Mouse (Mus musculus): ENCODE measurements around the gene Cisd2. TPM values are rescaled to one million over a fixed set of nuclear protein-coding genes. Genes with fewer than 3 reads are reported as not detected.

Gene Cisd2
- 56.3 and 57.6 TPM in 2 replicates for polyA plus RNA-seq (2014; fragmentation: Nextera tagmentation; extraction: Ambion mirVana)

- 2% methylated on average over 8 of the region's 8 CpGs for WGBS
Observed at GRCm38 (mm10) chr3:135423608-135424212, at the start of gene Cisd2. TSS of gene Cisd2 (minus strand) at chr3:135423925.

GRCm38 (mm10) chr3:135470823-135471222, 47.1 kb upstream of the Cisd2 start:
- Histone ChIP-seq H3K9me3 (ENCODE audit: control insufficient read depth, low read length) (no peaks in the 10 kb centered on the region), H3K27me3 (replicated peaks; ENCODE audit: control insufficient read depth, insufficient read depth, low read length) (no peaks in the 10 kb centered on the region), H3K27ac (ENCODE audit: low read depth) (no peak overlapping the region), H3K9ac (ENCODE audit: low read length) (no peak overlapping the region), H3K36me3 (ENCODE audit: control insufficient read depth, insufficient read depth, low read length) (peaks cover 19% of the 10 kb centered on the region), H3K4me1 (replicated peaks; ENCODE audit: control insufficient read depth, insufficient read depth, low read length) (0 out of 2 replicates have a peak, but pooled peaks cover 7% of the 10 kb centered on the region), H3K4me3 (ENCODE audit: low read depth, low read length) (no peak overlapping the region), H3K4me2 (ENCODE audit: low read length) (no peak overlapping the region)
- DNase-seq (ENCODE audit: low spot score): no peak
- ATAC-seq (replicated peaks; ENCODE audit: low FRiP score, low TSS enrichment, low read depth): no peak
- 74% methylated on average over 1 of the region's 1 CpGs for WGBS

More at GRCm38 (mm10) chr3:135423608-135424212, at the start of gene Cisd2:
- H3K27me3 ChIP-seq (replicated peaks; ENCODE audit: control insufficient read depth, insufficient read depth, low read length): no peaks in the 10 kb centered on the region
- no peaks in the 10 kb centered on the region for H3K9me3 ChIP-seq (ENCODE audit: control insufficient read depth, low read length)
- peak within 1 kb of the TSS; percentile 87 for H3K4me2 ChIP-seq (ENCODE audit: low read length)
- no peak for DNase-seq (ENCODE audit: low spot score)
- no peaks in the 10 kb centered on the region for H3K36me3 ChIP-seq (ENCODE audit: control insufficient read depth, insufficient read depth, low read length)
- peaks cover 16% of the 10 kb centered on the region for H3K4me1 ChIP-seq (replicated peaks; ENCODE audit: control insufficient read depth, insufficient read depth, low read length)
- H3K9ac ChIP-seq (ENCODE audit: low read length): peak within 1 kb of the TSS; percentile 84
- H3K4me3 ChIP-seq (ENCODE audit: low read depth, low read length): peak within 1 kb of the TSS; percentile 78
- H3K27ac ChIP-seq (ENCODE audit: low read depth): peak within 1 kb of the TSS; percentile 81
- peak; percentile 25 for ATAC-seq (replicated peaks; ENCODE audit: low FRiP score, low TSS enrichment, low read depth)

- DNase-seq (ENCODE audit: low spot score): no peak
- H3K27ac ChIP-seq (ENCODE audit: low read depth): no peak overlapping the region
- H3K4me3 ChIP-seq (ENCODE audit: low read depth, low read length): no peak overlapping the region
- 0 out of 2 replicates have a peak, but pooled peaks have one; percentile 24 for ATAC-seq (replicated peaks; ENCODE audit: low FRiP score, low TSS enrichment, low read depth)
- H3K4me1 ChIP-seq (replicated peaks; ENCODE audit: control insufficient read depth, insufficient read depth, low read length): 0 out of 2 replicates have a peak, but pooled peaks cover 7% of the 10 kb centered on the region
- 36% methylated on average over 4 of the region's 4 CpGs for WGBS
- H3K36me3 ChIP-seq (ENCODE audit: control insufficient read depth, insufficient read depth, low read length): peaks cover 21% of the 10 kb centered on the region
- no peaks in the 10 kb centered on the region for H3K27me3 ChIP-seq (replicated peaks; ENCODE audit: control insufficient read depth, insufficient read depth, low read length)
- no peak overlapping the region for H3K4me2 ChIP-seq (ENCODE audit: low read length)
- no peak overlapping the region for H3K9ac ChIP-seq (ENCODE audit: low read length)
- no peaks in the 10 kb centered on the region for H3K9me3 ChIP-seq (ENCODE audit: control insufficient read depth, low read length)
Observed at GRCm38 (mm10) chr3:135469974-135470373, 46.2 kb upstream of the Cisd2 start.

DNA sequence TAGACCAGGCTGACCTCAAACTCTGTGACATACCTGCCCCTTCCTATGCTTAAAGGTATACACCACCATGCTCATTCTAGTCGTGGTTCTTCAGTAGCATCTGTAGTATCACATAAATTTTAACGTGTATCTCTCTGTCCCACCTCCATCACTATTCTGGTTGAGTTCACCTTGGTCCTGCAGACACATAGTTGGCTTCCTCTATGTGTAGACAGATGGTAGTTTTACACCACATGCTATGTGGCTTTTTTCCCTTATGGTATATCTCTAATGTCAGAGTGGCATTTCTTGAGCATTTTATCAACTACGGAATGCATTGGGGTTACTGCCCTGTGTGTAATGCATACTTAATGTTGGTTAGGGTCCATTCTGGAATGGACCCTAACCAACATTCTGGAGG, 45.4 kb upstream of the Cisd2 start:
- no peaks in the 10 kb centered on the region for H3K27me3 ChIP-seq (replicated peaks; ENCODE audit: control insufficient read depth, insufficient read depth, low read length)
- no peak overlapping the region for H3K4me3 ChIP-seq (ENCODE audit: low read depth, low read length)
- 0 out of 2 replicates have a peak, but pooled peaks cover 7% of the 10 kb centered on the region for H3K4me1 ChIP-seq (replicated peaks; ENCODE audit: control insufficient read depth, insufficient read depth, low read length)
- peaks cover 30% of the 10 kb centered on the region for H3K36me3 ChIP-seq (ENCODE audit: control insufficient read depth, insufficient read depth, low read length)
- no peak overlapping the region for H3K9ac ChIP-seq (ENCODE audit: low read length)
- H3K27ac ChIP-seq (ENCODE audit: low read depth): no peak overlapping the region
- WGBS: 62% methylated on average over 3 of the region's 3 CpGs
- no peak for DNase-seq (ENCODE audit: low spot score)
- ATAC-seq (replicated peaks; ENCODE audit: low FRiP score, low TSS enrichment, low read depth): 0 out of 2 replicates have a peak, but pooled peaks have one; percentile 20
- H3K4me2 ChIP-seq (ENCODE audit: low read length): no peak overlapping the region
- no peaks in the 10 kb centered on the region for H3K9me3 ChIP-seq (ENCODE audit: control insufficient read depth, low read length)

DNA sequence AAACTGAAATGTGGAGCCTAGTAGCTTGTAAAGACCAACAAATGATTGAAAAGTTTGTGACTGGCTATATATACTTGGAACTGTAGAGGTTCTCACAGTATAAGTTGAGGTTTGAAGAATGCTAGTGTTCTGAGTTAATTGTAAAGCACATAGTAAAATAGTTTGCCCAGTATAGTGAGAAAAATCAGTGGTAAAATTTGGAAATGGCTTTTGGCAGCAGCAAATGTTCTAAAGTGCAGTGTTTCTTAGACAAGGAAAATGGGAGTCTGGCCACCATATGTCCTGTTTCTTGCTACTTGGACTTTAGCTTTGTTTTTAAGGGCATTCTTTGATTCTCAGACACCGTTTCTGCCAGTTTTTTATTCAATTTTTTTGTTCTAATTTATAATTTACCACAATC, 44.7 kb upstream of the Cisd2 start:
- H3K27me3 ChIP-seq (replicated peaks; ENCODE audit: control insufficient read depth, insufficient read depth, low read length): no peaks in the 10 kb centered on the region
- DNase-seq (ENCODE audit: low spot score) (no peak), ATAC-seq (replicated peaks; ENCODE audit: low FRiP score, low TSS enrichment, low read depth) (no peak)
- no peaks in the 10 kb centered on the region for H3K9me3 ChIP-seq (ENCODE audit: control insufficient read depth, low read length)
- 0 out of 2 replicates have a peak, but pooled peaks cover 7% of the 10 kb centered on the region for H3K4me1 ChIP-seq (replicated peaks; ENCODE audit: control insufficient read depth, insufficient read depth, low read length)
- peaks cover 37% of the 10 kb centered on the region for H3K36me3 ChIP-seq (ENCODE audit: control insufficient read depth, insufficient read depth, low read length)
- H3K4me3 ChIP-seq (ENCODE audit: low read depth, low read length): no peak overlapping the region
- no peak overlapping the region for H3K9ac ChIP-seq (ENCODE audit: low read length)
- H3K4me2 ChIP-seq (ENCODE audit: low read length): no peak overlapping the region
- no peak overlapping the region for H3K27ac ChIP-seq (ENCODE audit: low read depth)
- WGBS: 94% methylated on average over 1 of the region's 1 CpGs

- no peak for ATAC-seq (replicated peaks; ENCODE audit: low FRiP score, low TSS enrichment, low read depth)
Observed at GRCm38 (mm10) chr3:135458981-135459380, 35.3 kb upstream of the Cisd2 start.

GRCm38 (mm10) chr3:135444930-135445329, 21.2 kb upstream of the Cisd2 start:
- DNase-seq (ENCODE audit: low spot score) (no peak), ATAC-seq (replicated peaks; ENCODE audit: low FRiP score, low TSS enrichment, low read depth) (no peak)
- peaks cover 46% of the 10 kb centered on the region for H3K36me3 ChIP-seq (ENCODE audit: control insufficient read depth, insufficient read depth, low read length)

More at GRCm38 (mm10) chr3:135458981-135459380, 35.3 kb upstream of the Cisd2 start:
- Histone ChIP-seq H3K27me3 (replicated peaks; ENCODE audit: control insufficient read depth, insufficient read depth, low read length) (no peaks in the 10 kb centered on the region), H3K9ac (ENCODE audit: low read length) (no peak overlapping the region), H3K27ac (ENCODE audit: low read depth) (no peak overlapping the region), H3K9me3 (ENCODE audit: control insufficient read depth, low read length) (no peaks in the 10 kb centered on the region), H3K4me1 (replicated peaks; ENCODE audit: control insufficient read depth, insufficient read depth, low read length) (no peaks in the 10 kb centered on the region), H3K36me3 (ENCODE audit: control insufficient read depth, insufficient read depth, low read length) (peaks cover 87% of the 10 kb centered on the region), H3K4me2 (ENCODE audit: low read length) (no peak overlapping the region), H3K4me3 (ENCODE audit: low read depth, low read length) (no peak overlapping the region)
- no peak for DNase-seq (ENCODE audit: low spot score)

GRCm38 (mm10) chr3:135440621-135441020, 16.9 kb upstream of the Cisd2 start:
- Histone ChIP-seq H3K27ac (ENCODE audit: low read depth) (no peak overlapping the region), H3K4me3 (ENCODE audit: low read depth, low read length) (peak overlapping the region; percentile 61), H3K9me3 (ENCODE audit: control insufficient read depth, low read length) (no peaks in the 10 kb centered on the region), H3K4me1 (replicated peaks; ENCODE audit: control insufficient read depth, insufficient read depth, low read length) (peaks cover 11% of the 10 kb centered on the region), H3K9ac (ENCODE audit: low read length) (peak overlapping the region; percentile 91), H3K36me3 (ENCODE audit: control insufficient read depth, insufficient read depth, low read length) (peaks cover 32% of the 10 kb centered on the region), H3K27me3 (replicated peaks; ENCODE audit: control insufficient read depth, insufficient read depth, low read length) (no peaks in the 10 kb centered on the region), H3K4me2 (ENCODE audit: low read length) (peak overlapping the region; percentile 66)
- no peak for DNase-seq (ENCODE audit: low spot score)
- no peak for ATAC-seq (replicated peaks; ENCODE audit: low FRiP score, low TSS enrichment, low read depth)
- 33% methylated on average over 10 of the region's 10 CpGs for WGBS

More at GRCm38 (mm10) chr3:135444930-135445329, 21.2 kb upstream of the Cisd2 start:
- H3K4me2 ChIP-seq (ENCODE audit: low read length): no peak overlapping the region
- no peak overlapping the region for H3K27ac ChIP-seq (ENCODE audit: low read depth)
- no peaks in the 10 kb centered on the region for H3K9me3 ChIP-seq (ENCODE audit: control insufficient read depth, low read length)
- no peak overlapping the region for H3K9ac ChIP-seq (ENCODE audit: low read length)
- no peak overlapping the region for H3K4me3 ChIP-seq (ENCODE audit: low read depth, low read length)
- H3K27me3 ChIP-seq (replicated peaks; ENCODE audit: control insufficient read depth, insufficient read depth, low read length): no peaks in the 10 kb centered on the region
- peaks cover 6% of the 10 kb centered on the region for H3K4me1 ChIP-seq (replicated peaks; ENCODE audit: control insufficient read depth, insufficient read depth, low read length)

GRCm38 (mm10) chr3:135440221-135440620, 16.5 kb upstream of the Cisd2 start:
- Histone ChIP-seq H3K27me3 (replicated peaks; ENCODE audit: control insufficient read depth, insufficient read depth, low read length) (no peaks in the 10 kb centered on the region), H3K4me3 (ENCODE audit: low read depth, low read length) (peak overlapping the region; percentile 61), H3K4me2 (ENCODE audit: low read length) (peak overlapping the region; percentile 66), H3K36me3 (ENCODE audit: control insufficient read depth, insufficient read depth, low read length) (peaks cover 36% of the 10 kb centered on the region), H3K9me3 (ENCODE audit: control insufficient read depth, low read length) (no peaks in the 10 kb centered on the region), H3K4me1 (replicated peaks; ENCODE audit: control insufficient read depth, insufficient read depth, low read length) (peaks cover 11% of the 10 kb centered on the region), H3K27ac (ENCODE audit: low read depth) (no peak overlapping the region), H3K9ac (ENCODE audit: low read length) (peak overlapping the region; percentile 91)
- WGBS: 13% methylated on average over 7 of the region's 7 CpGs
- ATAC-seq (replicated peaks; ENCODE audit: low FRiP score, low TSS enrichment, low read depth): no peak
- DNase-seq (ENCODE audit: low spot score): peak; percentile 63
